Mouse (Mus musculus) right cerebral cortex, adult 2 months (tissue): ENCODE data around the gene Tarsl2.

Experiments used
- DNase-seq, 2 experiments: peaks; one replicate each; pipeline ENCODE4 v3.0.0; 2021 to 2022; ENCODE audit warnings: low spot score in 2 of 2

Tarsl2 gene

GRCm38 (mm10) chr7:65644643-65645351, at the start of gene Tarsl2:
Gene Tarsl2 (plus strand): TSS chr7:65644898.
- DNase-seq, result peak; percentile 94 to 95

GRCm38 (mm10) chr7:65606124-65606523, 38.6 kb upstream of the Tarsl2 start:
- no peak for DNase-seq

- DNase-seq, result no peak
These were observed 37.7 kb upstream of the Tarsl2 start for GRCm38 (mm10) chr7:65607003-65607402.

DNA sequence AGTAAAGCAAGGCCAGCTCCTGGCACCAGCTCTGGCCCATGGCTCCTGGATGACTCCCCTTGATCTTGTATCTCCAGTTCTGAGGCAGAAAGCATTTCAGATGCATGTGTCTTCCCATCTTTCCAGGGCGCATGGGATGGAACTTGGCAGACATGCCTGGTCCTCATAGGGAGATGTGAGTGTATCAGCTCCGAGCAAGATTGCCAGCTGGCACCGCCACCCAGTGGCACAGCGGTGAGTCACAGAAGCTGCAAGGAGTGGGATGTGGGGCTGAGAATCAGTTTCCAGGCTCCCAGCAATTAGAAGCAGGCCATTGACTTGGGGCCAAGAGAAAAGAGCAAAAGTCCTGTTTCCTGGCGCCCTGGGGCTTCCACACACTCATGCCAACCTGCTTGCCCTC, 34.5 kb upstream of the Tarsl2 start:
- DNase-seq, result peak; percentile 81 to 84

- no peak for DNase-seq
These were observed 34.0 kb upstream of the Tarsl2 start for GRCm38 (mm10) chr7:65610673-65611072.

DNA sequence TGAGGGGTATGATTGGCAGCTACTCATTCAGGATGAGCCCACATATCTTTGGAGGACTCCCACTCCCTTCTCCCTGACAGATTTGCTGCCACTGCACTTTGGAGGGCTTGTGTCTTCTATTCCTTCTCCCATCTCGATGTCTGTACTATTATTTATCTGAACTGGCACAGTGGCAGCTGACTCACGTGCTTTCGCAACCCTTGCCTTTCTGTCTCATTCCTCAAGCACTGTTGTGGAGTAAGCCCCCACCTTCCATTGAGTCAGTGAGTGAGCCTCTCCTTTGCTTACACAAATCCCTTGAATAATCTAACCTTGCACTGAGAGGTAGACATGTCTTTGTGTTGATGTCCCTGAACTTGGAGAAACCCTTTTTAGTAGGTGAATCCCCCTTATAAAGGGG, 33.4 kb upstream of the Tarsl2 start:
- DNase-seq, result no peak

- no peak for DNase-seq
These were observed 31.0 kb upstream of the Tarsl2 start for GRCm38 (mm10) chr7:65613723-65614122.

GRCm38 (mm10) chr7:65618751-65619150, 25.9 kb upstream of the Tarsl2 start:
- no peak for DNase-seq

DNA sequence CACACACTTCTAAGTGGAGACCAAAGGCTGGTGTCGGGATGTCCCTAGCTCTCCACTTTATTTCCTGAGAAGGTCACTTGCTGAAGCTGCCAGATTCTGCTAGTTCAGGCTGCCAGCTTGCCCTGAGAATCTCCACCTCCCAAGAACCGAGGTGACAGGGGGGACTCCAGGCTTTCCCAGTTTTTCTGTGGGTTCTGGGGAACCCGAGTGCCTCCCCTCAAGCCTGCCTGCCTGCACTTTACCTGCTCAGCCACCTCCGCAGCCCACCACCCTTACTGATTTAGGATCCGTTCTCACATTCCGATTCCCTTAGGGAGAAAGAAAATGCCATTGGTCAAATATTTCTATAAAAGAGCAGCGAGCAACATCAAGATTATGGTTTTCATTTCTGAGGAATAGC, 24.0 kb upstream of the Tarsl2 start:
- no peak for DNase-seq

DNA sequence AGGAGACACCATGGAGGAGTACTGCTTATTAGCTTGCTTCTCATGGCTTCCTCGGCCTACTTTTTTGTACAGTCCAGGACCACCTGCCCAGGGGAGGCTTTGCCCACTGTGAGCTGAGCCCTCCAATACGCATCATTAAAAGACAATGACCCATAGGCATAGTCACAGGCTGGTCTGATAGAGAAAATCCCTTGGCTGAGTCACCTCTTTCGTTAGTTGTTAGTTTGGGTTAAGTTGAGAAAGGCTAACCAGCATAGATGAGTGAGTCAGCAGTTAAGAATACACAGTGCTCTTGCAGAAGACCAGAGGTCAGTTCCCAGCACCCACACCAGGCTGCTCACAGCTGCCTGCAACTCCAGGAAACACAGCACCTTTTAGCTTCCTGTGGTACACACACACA, 21.4 kb upstream of the Tarsl2 start:
- no peak for DNase-seq

DNA sequence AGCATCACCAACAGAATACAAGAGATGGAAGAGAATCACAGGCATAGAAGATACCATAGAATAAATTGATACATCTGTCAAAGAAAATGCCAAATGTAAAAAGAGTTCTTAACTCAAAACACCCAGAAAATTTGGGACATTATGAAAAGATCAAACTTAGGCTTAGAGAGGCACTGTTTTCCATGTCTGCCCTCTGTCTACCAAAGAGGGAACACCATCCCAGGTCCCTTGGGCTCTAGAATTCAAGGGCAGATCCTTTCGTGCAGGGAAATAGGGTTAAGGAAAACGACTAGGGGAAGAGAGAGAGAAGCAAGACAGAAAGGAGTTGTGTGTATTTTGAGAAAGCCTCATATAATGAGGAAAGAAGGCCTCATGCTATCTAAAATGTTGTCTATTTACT, 19.2 kb upstream of the Tarsl2 start:
- DNase-seq, result no peak

DNA sequence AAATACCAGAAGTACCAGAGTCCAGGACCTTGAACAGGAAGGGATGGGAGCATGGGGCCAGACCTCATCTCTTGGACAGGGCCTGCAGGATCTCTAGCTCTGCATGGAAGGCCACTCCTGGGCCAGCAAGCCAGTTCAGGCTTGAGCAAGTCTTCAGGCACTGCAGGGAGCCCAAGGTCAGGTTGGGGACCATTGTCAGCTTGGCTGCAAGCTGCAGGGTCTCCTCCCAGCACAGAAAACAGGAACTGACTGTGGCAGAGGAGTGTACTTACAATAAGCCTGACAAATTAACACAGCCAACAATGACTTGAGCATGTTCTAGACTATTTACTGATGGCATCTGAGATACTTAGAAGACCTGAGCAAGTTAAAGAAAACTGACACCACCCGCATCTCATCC, 14.9 kb upstream of the Tarsl2 start:
- DNase-seq, result no peak

GRCm38 (mm10) chr7:65630661-65631060, 14.0 kb upstream of the Tarsl2 start:
- no peak for DNase-seq

GRCm38 (mm10) chr7:65635831-65636230, 8.9 kb upstream of the Tarsl2 start:
- DNase-seq, result no peak

GRCm38 (mm10) chr7:65636356-65636880, 8.3 kb upstream of the Tarsl2 start:
- DNase-seq, result no peak

DNA sequence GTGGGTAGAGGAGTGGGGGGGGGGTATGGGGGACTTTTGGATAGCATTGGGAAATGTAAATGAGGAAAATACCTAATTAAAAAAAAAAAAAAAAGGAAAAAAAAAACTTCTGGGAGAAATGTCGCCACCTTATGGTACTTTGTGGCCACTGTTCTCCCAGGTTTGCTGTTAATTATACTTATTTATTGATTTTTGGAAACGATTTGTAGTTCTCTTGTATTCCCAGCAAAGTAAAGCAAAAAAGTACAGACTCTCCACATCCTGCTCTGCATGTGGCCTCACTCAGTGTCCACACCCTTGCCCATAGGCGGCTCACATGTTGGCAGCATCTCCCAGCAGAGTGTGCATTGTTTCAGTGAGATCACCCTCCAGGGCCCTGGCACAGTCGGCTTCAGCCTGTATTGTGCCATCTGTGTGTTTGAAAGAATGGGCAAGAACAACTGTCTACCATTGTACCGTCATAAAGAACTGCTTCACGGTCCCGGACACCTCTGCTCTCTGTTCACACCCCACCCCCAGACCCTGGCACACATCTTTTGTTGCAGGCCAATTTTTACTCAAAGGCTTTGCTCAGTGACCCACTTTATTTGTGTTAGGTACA, 6.4 kb upstream of the Tarsl2 start:
- peak in 1 of 2 experiments; percentile 26 for DNase-seq

DNA sequence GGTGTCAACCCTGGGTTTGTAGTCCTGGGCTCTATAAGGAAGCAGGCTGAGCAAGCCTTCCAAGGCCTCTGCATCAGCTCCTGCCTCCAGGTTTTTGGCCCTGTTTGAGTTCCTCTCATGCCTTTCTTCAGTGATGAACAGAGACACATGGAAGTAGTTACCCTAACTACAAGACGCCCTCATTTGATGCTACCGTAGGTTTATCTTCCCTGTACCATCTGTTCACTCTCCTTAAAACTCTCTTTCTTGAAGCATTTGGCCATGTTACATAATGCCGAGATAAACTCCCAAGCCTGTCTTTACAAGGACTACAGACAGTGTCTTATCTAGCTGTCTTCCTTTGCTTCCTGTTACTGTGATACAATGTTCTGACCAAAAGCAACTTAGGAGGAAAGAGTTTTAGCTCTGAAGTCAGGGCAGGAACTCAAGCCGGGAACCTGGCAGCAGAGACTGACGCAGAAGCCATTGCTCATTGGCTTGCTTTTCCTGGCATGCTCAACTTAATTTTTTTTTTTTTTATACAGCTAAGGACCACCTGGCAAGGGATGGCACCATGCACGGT, 4.8 kb upstream of the Tarsl2 start:
- DNase-seq, result peak in 1 of 2 experiments; percentile 37

DNA sequence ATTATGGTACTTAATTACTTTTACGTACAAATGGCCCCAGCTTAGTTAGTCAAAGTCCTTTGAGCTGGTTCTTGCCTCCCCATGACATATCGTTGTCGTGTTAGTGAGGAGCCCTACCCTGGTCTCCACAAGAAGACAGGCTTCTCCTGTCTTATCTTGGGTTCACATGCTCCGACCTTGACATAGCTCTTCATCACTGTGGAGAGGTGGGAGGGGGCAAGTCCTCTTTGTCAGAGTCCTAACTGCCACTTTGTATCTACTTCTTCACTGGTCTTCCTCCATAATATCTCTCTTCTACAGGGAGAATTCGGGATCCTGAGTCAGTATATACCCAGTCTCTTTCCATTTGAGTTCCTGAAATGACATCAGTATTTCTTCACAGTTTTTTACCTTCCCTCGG, 4.0 kb upstream of the Tarsl2 start:
- DNase-seq, result no peak

- peak in 1 of 2 experiments; percentile 37 for DNase-seq
These were observed 2.1 kb upstream of the Tarsl2 start for GRCm38 (mm10) chr7:65642371-65643304.

DNA sequence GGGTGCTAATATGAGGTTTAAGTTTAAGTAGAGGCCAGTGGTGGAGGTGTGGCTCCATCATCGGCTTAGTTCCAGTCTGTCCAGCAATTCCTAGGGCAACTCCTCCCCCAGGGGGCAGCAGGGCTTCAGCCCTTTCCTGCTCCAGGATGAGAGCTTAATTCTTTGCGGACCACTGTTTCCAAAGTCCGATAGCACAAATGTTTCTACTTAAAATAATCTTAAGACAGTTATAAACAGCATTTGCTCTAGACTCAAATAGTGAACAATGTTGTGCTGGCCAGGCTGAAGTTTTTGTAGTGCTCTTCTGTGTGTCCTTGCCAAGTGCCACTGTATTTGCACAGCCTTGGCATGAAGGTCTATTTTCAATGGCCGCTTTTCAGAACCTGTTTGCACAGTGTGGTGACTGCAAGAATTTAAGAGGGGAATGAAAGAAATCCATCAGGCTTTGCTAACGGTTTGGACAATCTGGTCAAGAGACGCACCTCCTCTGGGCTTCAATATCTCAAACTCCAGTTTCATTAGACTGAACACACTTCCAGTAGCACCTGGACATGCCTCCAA, 757 bp upstream of the Tarsl2 start:
- no peak for DNase-seq

DNA sequence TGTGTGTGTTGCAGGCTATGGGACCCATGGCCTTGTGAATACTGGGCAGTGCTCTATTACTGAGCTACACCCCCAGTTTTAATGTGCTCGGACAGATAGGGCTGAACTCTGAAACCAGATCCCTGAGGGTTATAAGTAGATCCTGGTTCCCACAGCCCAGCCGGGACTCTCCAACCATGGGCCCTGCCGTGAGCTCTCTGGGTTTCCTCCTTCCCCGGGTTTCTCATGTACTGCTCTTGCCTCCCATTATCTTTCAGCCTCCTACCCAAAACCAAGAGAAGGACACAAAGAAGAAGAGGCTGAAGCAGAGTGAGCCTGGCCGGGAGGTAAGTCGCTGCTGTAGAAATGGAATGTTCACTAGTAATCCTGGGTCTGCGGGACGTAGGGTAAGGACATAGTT, 1.3 kb downstream of the Tarsl2 start:
- no peak for DNase-seq

DNA sequence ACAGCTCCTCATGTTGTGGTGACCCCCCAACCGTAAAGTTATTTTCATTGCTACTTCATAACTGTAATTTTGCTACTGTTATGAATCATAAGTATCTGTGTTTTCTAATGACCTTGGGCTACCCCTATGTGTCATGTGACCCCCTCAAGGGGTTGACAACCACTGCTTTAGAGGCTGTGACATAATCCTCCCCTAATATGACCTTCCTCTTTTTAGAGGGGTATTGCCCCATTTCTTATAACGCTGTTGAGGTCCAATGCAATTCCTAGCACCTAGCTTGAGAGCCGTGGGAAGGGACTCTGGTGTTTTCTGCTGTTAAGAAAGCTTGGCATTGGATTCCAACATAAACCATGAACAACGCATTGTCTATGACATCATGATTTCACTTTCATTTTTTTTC, 6.0 kb downstream of the Tarsl2 start:
- DNase-seq, result no peak
